Mouse (Mus musculus) embryonic facial prominence, embryonic 10.5 days (tissue): Measurements from ENCODE around the gene Mettl5. TPM values are rescaled to one million over a fixed set of nuclear protein-coding genes. Genes with fewer than 3 reads are reported as not detected.
"Not testable (repeated sequence)": the region's sequence is repeated elsewhere in the genome, so short reads cannot be mapped to it uniquely, and the experiment has no call there.

Experiments
- DNase-seq: peaks from one replicate; pipeline ENCODE4 v3.0.0-alpha.2; 2017; ENCODE audit warnings: low spot score
- H3K27ac ChIP-seq: fragments of 300-500 bp; sonication (generic); replicated peaks from 2 replicates; pipeline ENCODE4 v1.5.1; 2016; ENCODE audit warnings: mild to moderate bottlenecking
- H3K27me3 ChIP-seq: fragments of 300-500 bp; sonication (generic); replicated peaks from 2 replicates; pipeline ENCODE4 v1.6.1; 2016; ENCODE audit warnings: low read depth, mild to moderate bottlenecking; ENCODE audit not compliant: poor library complexity, severe bottlenecking
- H3K36me3 ChIP-seq: fragments of 300-500 bp; sonication (generic); replicated peaks from 2 replicates; pipeline ENCODE4 v1.6.1; 2016; ENCODE audit warnings: mild to moderate bottlenecking, moderate library complexity
- H3K4me1 ChIP-seq: fragments of 300-500 bp; sonication (generic); 2 replicates; pipeline ENCODE4 v1.6.1; 2016
- H3K4me3 ChIP-seq: fragments of 300-500 bp; sonication (generic); 2 replicates; pipeline ENCODE4 v1.5.1; 2016; ENCODE audit warnings: mild to moderate bottlenecking, moderate library complexity
- H3K9me3 ChIP-seq: fragments of 300-500 bp; sonication (generic); 2 replicates; pipeline ENCODE4 v1.6.1; 2016; ENCODE audit warnings: mild to moderate bottlenecking
- WGBS: fragments of 180-500 bp; shearing (Covaris S2); methylation state at CpG from one replicate; pipeline ENCODE4 v1.1.7; 2016; 5-methylcytosine and 5-hydroxymethylcytosine counted together
- polyA plus RNA-seq: library from polyadenylated mRNA; unstranded; fragments of >200 nt; fragmentation: Nextera tagmentation; extraction: Ambion mirVana; gene quantifications from 2 replicates; pipeline ENCODE4 v1.2.1, GENCODE M21; 2016

Gene Mettl5
- 38.0 and 41.9 TPM in 2 replicates for polyA plus RNA-seq

GRCm38 (mm10) chr2:69885451-69886305 lies at the start of gene Mettl5:
Gene Mettl5 (minus strand): TSS chr2:69885615.
- 0 out of 2 replicates have a peak, but pooled peaks cover 12% of the 10 kb centered on the region for H3K36me3 ChIP-seq
- H3K27ac ChIP-seq: peak within 1 kb of the TSS; percentile 88
- H3K4me3 ChIP-seq: peak within 1 kb of the TSS; percentile 67
- no peaks in the 10 kb centered on the region for H3K27me3 ChIP-seq
- H3K9me3 ChIP-seq: no peaks in the 10 kb centered on the region
- peaks cover 11% of the 10 kb centered on the region for H3K4me1 ChIP-seq
- DNase-seq: peak; percentile 90
- 2% methylated on average over 45 of the region's 45 CpGs for WGBS

DNA sequence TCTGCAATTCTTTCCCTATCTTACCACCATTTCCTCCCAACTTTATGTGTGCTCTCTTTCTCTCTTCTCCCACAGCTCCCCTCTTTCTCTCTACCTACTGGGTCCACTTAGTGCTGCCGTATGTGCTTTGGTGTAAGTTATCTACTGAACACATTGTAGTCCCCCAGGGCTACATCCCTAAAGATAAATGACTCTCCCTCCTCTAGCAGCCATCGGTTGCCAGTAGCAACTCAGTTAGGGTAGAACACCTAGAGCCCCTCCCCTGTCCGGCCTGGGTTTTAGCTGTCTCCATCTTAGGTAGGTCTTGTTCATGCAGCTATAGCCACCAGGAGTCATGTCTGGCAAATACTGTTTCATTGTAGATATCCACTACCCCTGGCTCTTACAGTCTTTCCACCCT lies 39.5 kb upstream of the Mettl5 start:
- no peak for DNase-seq
- WGBS: 90% methylated on average over 3 of the region's 3 CpGs
- Histone ChIP-seq H3K4me3 (no peak overlapping the region), H3K9me3 (no peaks in the 10 kb centered on the region), H3K27ac (no peak overlapping the region), H3K27me3 (no peaks in the 10 kb centered on the region), H3K4me1 (no peaks in the 10 kb centered on the region), H3K36me3 (peaks cover 70% of the 10 kb centered on the region)

GRCm38 (mm10) chr2:69917301-69917700 lies 31.9 kb upstream of the Mettl5 start:
- WGBS: 91% methylated on average over 3 of the region's 3 CpGs
- Histone ChIP-seq H3K36me3 (peaks cover 57% of the 10 kb centered on the region), H3K9me3 (no peaks in the 10 kb centered on the region), H3K4me3 (no peak overlapping the region), H3K27me3 (no peaks in the 10 kb centered on the region), H3K4me1 (no peaks in the 10 kb centered on the region), H3K27ac (no peak overlapping the region)
- DNase-seq: no peak

DNA sequence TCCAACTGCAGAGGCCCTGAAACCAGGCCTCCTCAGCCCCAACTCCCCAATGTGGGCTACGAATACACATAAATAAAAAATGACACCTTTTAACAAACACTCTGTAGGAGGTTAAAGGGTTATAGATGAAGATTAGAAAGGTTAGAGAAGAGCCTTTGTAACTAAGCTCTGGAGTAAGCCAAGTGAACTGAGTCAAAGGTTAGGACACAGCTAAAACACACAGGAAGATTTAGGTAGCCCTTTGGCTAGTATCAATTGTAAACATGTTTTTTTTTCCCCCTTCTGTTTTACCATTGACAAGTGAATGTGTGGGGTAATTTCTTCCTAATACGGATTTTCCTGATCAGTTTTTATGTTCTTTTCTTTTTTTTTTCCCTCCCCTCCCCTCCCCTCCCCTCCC lies 27.4 kb upstream of the Mettl5 start:
- no peaks in the 10 kb centered on the region for H3K27me3 ChIP-seq
- H3K4me1 ChIP-seq: no peaks in the 10 kb centered on the region
- no peak overlapping the region for H3K4me3 ChIP-seq
- peaks cover 28% of the 10 kb centered on the region for H3K36me3 ChIP-seq
- no peak for DNase-seq
- no peak overlapping the region for H3K27ac ChIP-seq
- no peaks in the 10 kb centered on the region for H3K9me3 ChIP-seq
- WGBS: 67% methylated on average over 2 of the region's 2 CpGs

DNA sequence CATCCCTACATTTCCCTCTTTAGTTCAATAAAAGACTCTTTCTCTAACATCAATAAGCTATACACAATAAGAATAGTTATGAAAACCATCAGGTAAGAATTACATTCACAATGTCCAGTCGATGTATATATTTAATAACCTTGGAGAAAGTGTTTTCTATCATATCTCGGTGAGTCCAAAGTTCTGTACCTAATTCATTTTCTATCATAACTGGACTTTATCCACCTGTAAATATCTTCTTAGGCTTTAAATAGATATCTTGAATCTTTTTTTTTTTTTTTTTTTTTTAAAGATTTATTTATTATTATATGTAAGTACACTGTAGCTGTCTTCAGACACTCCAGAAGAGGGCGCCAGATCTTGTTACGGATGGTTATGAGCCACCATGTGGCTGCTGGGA lies 22.0 kb upstream of the Mettl5 start:
- not testable (repeated sequence) for H3K4me1 ChIP-seq, H3K27ac ChIP-seq, H3K4me3 ChIP-seq, H3K27me3 ChIP-seq, DNase-seq, H3K9me3 ChIP-seq
- peaks cover 23% of the 10 kb centered on the region for H3K36me3 ChIP-seq
- 83% methylated on average over 4 of the region's 4 CpGs for WGBS

GRCm38 (mm10) chr2:69903541-69903940 lies 18.1 kb upstream of the Mettl5 start:
- peaks cover 40% of the 10 kb centered on the region for H3K36me3 ChIP-seq
- peaks cover 6% of the 10 kb centered on the region for H3K4me1 ChIP-seq
- H3K4me3 ChIP-seq: no peak overlapping the region
- DNase-seq: no peak
- no peak overlapping the region for H3K27ac ChIP-seq
- H3K9me3 ChIP-seq: no peaks in the 10 kb centered on the region
- no peaks in the 10 kb centered on the region for H3K27me3 ChIP-seq
- 95% methylated on average over 3 of the region's 3 CpGs for WGBS

GRCm38 (mm10) chr2:69897618-69898575 lies 12.5 kb upstream of the Mettl5 start:
- H3K4me3 ChIP-seq: peak overlapping the region; percentile 98
- H3K36me3 ChIP-seq: peaks cover 20% of the 10 kb centered on the region
- WGBS: under 1% methylated on average over 55 of the region's 55 CpGs
- peak overlapping the region; percentile 98 for H3K27ac ChIP-seq
- H3K27me3 ChIP-seq: no peaks in the 10 kb centered on the region
- peaks cover 14% of the 10 kb centered on the region for H3K4me1 ChIP-seq
- peak; percentile 69 for DNase-seq
- H3K9me3 ChIP-seq: no peaks in the 10 kb centered on the region

DNA sequence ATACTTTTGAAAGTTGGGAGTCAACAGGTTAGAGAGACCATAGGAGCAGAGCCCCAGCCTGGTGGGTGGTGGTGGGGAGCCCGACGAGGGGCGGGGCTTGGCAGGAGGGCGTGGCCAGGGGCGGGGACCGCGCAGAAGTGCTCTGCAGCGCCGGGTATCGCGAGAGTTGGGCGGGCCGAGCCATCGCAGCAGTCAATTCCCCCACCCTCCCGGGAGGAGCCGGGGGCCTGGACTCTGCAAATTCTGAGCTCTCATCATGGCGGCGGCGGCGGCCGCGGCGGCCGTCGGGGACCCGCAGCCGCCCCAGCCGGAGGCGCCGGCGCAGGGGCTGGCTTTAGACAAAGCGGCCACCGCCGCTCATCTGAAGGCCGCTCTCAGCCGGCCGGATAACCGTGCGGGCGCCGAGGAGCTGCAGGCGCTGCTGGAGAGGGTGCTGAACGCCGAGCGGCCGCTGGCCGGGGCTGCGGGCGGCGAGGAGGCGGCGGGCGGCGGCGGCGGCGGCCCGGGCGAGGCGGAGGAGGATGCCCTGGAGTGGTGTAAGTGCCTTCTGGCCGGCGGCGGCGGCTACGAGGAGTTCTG lies 11.7 kb upstream of the Mettl5 start, which contains the start of gene Ubr3:
TSS of gene Ubr3 (plus strand) at position 208 of the 579 bp plus-strand sequence.
- WGBS: under 1% methylated on average over 64 of the region's 65 CpGs
- Histone ChIP-seq H3K27ac (peak within 1 kb of the TSS; percentile 98), H3K4me3 (peak within 1 kb of the TSS; percentile 98), H3K9me3 (no peaks in the 10 kb centered on the region), H3K36me3 (peaks cover 16% of the 10 kb centered on the region), H3K27me3 (no peaks in the 10 kb centered on the region), H3K4me1 (peaks cover 14% of the 10 kb centered on the region)
- DNase-seq: peak; percentile 99

GRCm38 (mm10) chr2:69896224-69896581 lies 10.8 kb upstream of the Mettl5 start:
- 90% methylated on average over 4 of the region's 4 CpGs for WGBS
- peaks cover 14% of the 10 kb centered on the region for H3K4me1 ChIP-seq
- no peak overlapping the region for H3K27ac ChIP-seq
- H3K36me3 ChIP-seq: peaks cover 7% of the 10 kb centered on the region
- no peak overlapping the region for H3K4me3 ChIP-seq
- no peak for DNase-seq
- H3K9me3 ChIP-seq: no peaks in the 10 kb centered on the region
- H3K27me3 ChIP-seq: no peaks in the 10 kb centered on the region

DNA sequence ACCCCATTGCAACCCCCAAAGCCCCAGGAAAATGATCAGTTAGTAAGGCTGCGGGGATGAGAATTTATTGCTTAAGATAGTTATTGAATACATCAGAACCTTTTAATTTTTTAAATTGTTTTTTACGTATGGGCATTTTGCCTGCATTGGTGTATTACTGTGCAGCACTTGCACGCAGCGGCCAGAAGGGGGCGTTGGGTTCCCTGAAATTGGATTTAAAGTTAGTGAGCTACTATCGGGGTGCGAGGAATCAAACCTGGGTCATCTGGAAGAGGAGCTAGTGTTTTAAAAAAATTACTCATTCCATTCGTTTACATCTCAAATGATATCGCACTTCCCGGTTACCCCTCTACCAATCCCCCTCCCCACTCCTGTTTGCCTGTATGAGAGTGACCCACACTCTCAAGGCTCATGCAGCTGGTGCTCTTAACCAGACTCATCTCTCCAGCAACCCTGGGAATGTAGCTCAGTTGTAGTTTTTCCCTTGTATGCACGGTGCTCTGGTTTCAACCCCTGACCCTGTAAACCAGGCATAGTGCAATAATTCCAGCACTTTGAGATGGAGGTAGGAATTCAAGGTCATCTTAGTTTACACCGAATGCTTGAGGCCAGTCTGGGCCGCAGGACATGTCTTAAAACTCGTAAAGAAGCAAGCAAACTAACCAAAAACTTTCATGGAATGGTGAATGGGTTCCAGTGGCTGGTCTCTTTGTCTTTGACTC lies 10.2 kb upstream of the Mettl5 start:
- no peak for DNase-seq

GRCm38 (mm10) chr2:69893891-69894290 lies 8.5 kb upstream of the Mettl5 start:
- Histone ChIP-seq H3K4me3 (no peak overlapping the region), H3K27me3 (no peaks in the 10 kb centered on the region), H3K36me3 (no peaks in the 10 kb centered on the region), H3K27ac (no peak overlapping the region), H3K4me1 (peaks cover 11% of the 10 kb centered on the region), H3K9me3 (no peaks in the 10 kb centered on the region)
- no peak for DNase-seq
- 83% methylated on average over 5 of the region's 5 CpGs for WGBS

More for the DNA sequence above, 10.2 kb upstream of the Mettl5 start:
- 58% methylated on average over 14 of the region's 14 CpGs for WGBS
- Histone ChIP-seq H3K4me3 (no peak overlapping the region), H3K27ac (no peak overlapping the region), H3K27me3 (no peaks in the 10 kb centered on the region), H3K36me3 (peaks cover 1% of the 10 kb centered on the region; the same call in 1 of the 2 replicates), H3K4me1 (peaks cover 14% of the 10 kb centered on the region), H3K9me3 (no peaks in the 10 kb centered on the region)

DNA sequence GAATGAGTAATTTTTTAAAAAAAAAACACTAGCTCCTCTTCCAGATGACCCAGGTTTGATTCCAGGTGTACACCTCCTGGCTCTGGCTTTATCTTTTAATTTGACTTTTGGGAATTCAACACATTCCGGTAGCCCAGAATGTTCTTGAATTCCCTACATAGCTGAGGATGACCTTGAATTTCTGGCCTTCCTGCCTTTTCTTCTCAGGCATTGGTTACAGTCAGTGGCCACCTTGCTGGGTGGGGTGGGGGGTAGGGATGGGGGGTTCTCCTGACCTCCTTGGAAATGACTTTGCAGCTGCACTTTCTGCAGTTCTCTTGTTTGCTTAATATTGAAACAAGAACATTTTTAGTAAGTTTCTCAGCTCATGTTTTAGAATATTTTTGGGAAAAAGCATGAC lies 7.7 kb upstream of the Mettl5 start:
- WGBS: 89% methylated on average over 1 of the region's 1 CpGs
- Histone ChIP-seq H3K27ac (no peak overlapping the region), H3K4me1 (peaks cover 4% of the 10 kb centered on the region), H3K9me3 (no peaks in the 10 kb centered on the region), H3K4me3 (no peak overlapping the region), H3K27me3 (no peaks in the 10 kb centered on the region), H3K36me3 (no peaks in the 10 kb centered on the region)
- no peak for DNase-seq
